Mouse (Mus musculus): ENCODE measurements at regions not wholly inside any gene's neighbourhood (a gene's known extent, or its start where the extent isn't known, plus 50 kb on each side); places are given as distances from the start of the nearest gene placed in this dataset.

- no peak overlapping the region for H3K27ac ChIP-seq (ENCODE audit: low read depth)
- WGBS, result 77% methylated on average over 4 of the region's 4 CpGs
- ATAC-seq (replicated peaks; ENCODE audit: low FRiP score, low TSS enrichment, low read depth), result no peak
Measured at GRCm38 (mm10) chr13:44346636-44347035, 382.6 kb upstream of the Jarid2 start.

GRCm38 (mm10) chr13:44347662-44348061 lies 381.6 kb upstream of the Jarid2 start:
- DNase-seq (ENCODE audit: low spot score), result no peak

More at GRCm38 (mm10) chr13:44346636-44347035, 382.6 kb upstream of the Jarid2 start:
- Histone ChIP-seq H3K36me3 (ENCODE audit: control insufficient read depth, insufficient read depth, low read length) (no peaks in the 10 kb centered on the region), H3K9ac (ENCODE audit: low read length) (no peak overlapping the region), H3K9me3 (ENCODE audit: control insufficient read depth, low read length) (0 out of 2 replicates have a peak, but pooled peaks cover 3% of the 10 kb centered on the region), H3K4me2 (ENCODE audit: low read length) (no peak overlapping the region), H3K27me3 (replicated peaks; ENCODE audit: control insufficient read depth, insufficient read depth, low read length) (no peaks in the 10 kb centered on the region), H3K4me3 (ENCODE audit: low read depth, low read length) (no peak overlapping the region), H3K4me1 (replicated peaks; ENCODE audit: control insufficient read depth, insufficient read depth, low read length) (no peaks in the 10 kb centered on the region)
- DNase-seq (ENCODE audit: low spot score), result no peak

GRCm38 (mm10) chr13:44353899-44354298 lies 375.4 kb upstream of the Jarid2 start:
- H3K9me3 ChIP-seq (ENCODE audit: control insufficient read depth, low read length), result 0 out of 2 replicates have a peak, but pooled peaks cover 3% of the 10 kb centered on the region
- no peak overlapping the region for H3K27ac ChIP-seq (ENCODE audit: low read depth)
- no peak overlapping the region for H3K4me2 ChIP-seq (ENCODE audit: low read length)
- H3K27me3 ChIP-seq (replicated peaks; ENCODE audit: control insufficient read depth, insufficient read depth, low read length), result no peaks in the 10 kb centered on the region
- H3K36me3 ChIP-seq (ENCODE audit: control insufficient read depth, insufficient read depth, low read length), result no peaks in the 10 kb centered on the region
- H3K4me1 ChIP-seq (replicated peaks; ENCODE audit: control insufficient read depth, insufficient read depth, low read length), result peaks cover 10% of the 10 kb centered on the region; the same call in 1 of the 2 replicates
- WGBS, result 60% methylated on average over 9 of the region's 9 CpGs
- no peak overlapping the region for H3K4me3 ChIP-seq (ENCODE audit: low read depth, low read length)
- ATAC-seq (replicated peaks; ENCODE audit: low FRiP score, low TSS enrichment, low read depth), result no peak
- no peak overlapping the region for H3K9ac ChIP-seq (ENCODE audit: low read length)
- no peak for DNase-seq (ENCODE audit: low spot score)

More at GRCm38 (mm10) chr13:44347662-44348061, 381.6 kb upstream of the Jarid2 start:
- WGBS, result 80% methylated on average over 9 of the region's 9 CpGs
- H3K36me3 ChIP-seq (ENCODE audit: control insufficient read depth, insufficient read depth, low read length), result no peaks in the 10 kb centered on the region
- H3K9ac ChIP-seq (ENCODE audit: low read length), result no peak overlapping the region
- no peaks in the 10 kb centered on the region for H3K4me1 ChIP-seq (replicated peaks; ENCODE audit: control insufficient read depth, insufficient read depth, low read length)
- H3K27me3 ChIP-seq (replicated peaks; ENCODE audit: control insufficient read depth, insufficient read depth, low read length), result no peaks in the 10 kb centered on the region
- H3K4me2 ChIP-seq (ENCODE audit: low read length), result no peak overlapping the region
- no peak overlapping the region for H3K27ac ChIP-seq (ENCODE audit: low read depth)
- ATAC-seq (replicated peaks; ENCODE audit: low FRiP score, low TSS enrichment, low read depth), result no peak
- no peak overlapping the region for H3K4me3 ChIP-seq (ENCODE audit: low read depth, low read length)
- 0 out of 2 replicates have a peak, but pooled peaks cover 3% of the 10 kb centered on the region for H3K9me3 ChIP-seq (ENCODE audit: control insufficient read depth, low read length)

- no peak for DNase-seq (ENCODE audit: low spot score)
- Histone ChIP-seq H3K9ac (ENCODE audit: low read length) (no peak overlapping the region), H3K4me1 (replicated peaks; ENCODE audit: control insufficient read depth, insufficient read depth, low read length) (peaks cover 10% of the 10 kb centered on the region; the same call in 1 of the 2 replicates), H3K9me3 (ENCODE audit: control insufficient read depth, low read length) (no peaks in the 10 kb centered on the region), H3K27ac (ENCODE audit: low read depth) (no peak overlapping the region), H3K36me3 (ENCODE audit: control insufficient read depth, insufficient read depth, low read length) (no peaks in the 10 kb centered on the region), H3K4me3 (ENCODE audit: low read depth, low read length) (no peak overlapping the region), H3K27me3 (replicated peaks; ENCODE audit: control insufficient read depth, insufficient read depth, low read length) (no peaks in the 10 kb centered on the region), H3K4me2 (ENCODE audit: low read length) (no peak overlapping the region)
- 33% methylated on average over 12 of the region's 12 CpGs for WGBS
- ATAC-seq (replicated peaks; ENCODE audit: low FRiP score, low TSS enrichment, low read depth), result no peak
Measured at GRCm38 (mm10) chr13:44355771-44356221, 373.5 kb upstream of the Jarid2 start.

- Histone ChIP-seq H3K4me1 (replicated peaks; ENCODE audit: control insufficient read depth, insufficient read depth, low read length) (peaks cover 10% of the 10 kb centered on the region; the same call in 1 of the 2 replicates), H3K9me3 (ENCODE audit: control insufficient read depth, low read length) (no peaks in the 10 kb centered on the region), H3K36me3 (ENCODE audit: control insufficient read depth, insufficient read depth, low read length) (no peaks in the 10 kb centered on the region), H3K27me3 (replicated peaks; ENCODE audit: control insufficient read depth, insufficient read depth, low read length) (no peaks in the 10 kb centered on the region), H3K4me3 (ENCODE audit: low read depth, low read length) (no peak overlapping the region), H3K4me2 (ENCODE audit: low read length) (no peak overlapping the region), H3K27ac (ENCODE audit: low read depth) (no peak overlapping the region), H3K9ac (ENCODE audit: low read length) (no peak overlapping the region)
- DNase-seq (ENCODE audit: low spot score), result no peak
- ATAC-seq (replicated peaks; ENCODE audit: low FRiP score, low TSS enrichment, low read depth), result no peak
- WGBS, result 77% methylated on average over 11 of the region's 11 CpGs
Measured at GRCm38 (mm10) chr13:44356981-44357380, 372.3 kb upstream of the Jarid2 start.

GRCm38 (mm10) chr13:44359344-44359743 lies 369.9 kb upstream of the Jarid2 start:
- Histone ChIP-seq H3K36me3 (ENCODE audit: control insufficient read depth, insufficient read depth, low read length) (no peaks in the 10 kb centered on the region), H3K4me1 (replicated peaks; ENCODE audit: control insufficient read depth, insufficient read depth, low read length) (peaks cover 20% of the 10 kb centered on the region), H3K9me3 (ENCODE audit: control insufficient read depth, low read length) (no peaks in the 10 kb centered on the region), H3K4me3 (ENCODE audit: low read depth, low read length) (no peak overlapping the region), H3K27me3 (replicated peaks; ENCODE audit: control insufficient read depth, insufficient read depth, low read length) (no peaks in the 10 kb centered on the region), H3K27ac (ENCODE audit: low read depth) (no peak overlapping the region), H3K4me2 (ENCODE audit: low read length) (no peak overlapping the region), H3K9ac (ENCODE audit: low read length) (no peak overlapping the region)
- WGBS, result 88% methylated on average over 7 of the region's 7 CpGs
- ATAC-seq (replicated peaks; ENCODE audit: low FRiP score, low TSS enrichment, low read depth) (no peak), DNase-seq (ENCODE audit: low spot score) (no peak)

GRCm38 (mm10) chr13:44360016-44360415 lies 369.3 kb upstream of the Jarid2 start:
- Histone ChIP-seq H3K9me3 (ENCODE audit: control insufficient read depth, low read length) (no peaks in the 10 kb centered on the region), H3K27me3 (replicated peaks; ENCODE audit: control insufficient read depth, insufficient read depth, low read length) (no peaks in the 10 kb centered on the region), H3K4me1 (replicated peaks; ENCODE audit: control insufficient read depth, insufficient read depth, low read length) (peaks cover 20% of the 10 kb centered on the region), H3K36me3 (ENCODE audit: control insufficient read depth, insufficient read depth, low read length) (no peaks in the 10 kb centered on the region), H3K4me3 (ENCODE audit: low read depth, low read length) (no peak overlapping the region), H3K27ac (ENCODE audit: low read depth) (no peak overlapping the region), H3K4me2 (ENCODE audit: low read length) (no peak overlapping the region), H3K9ac (ENCODE audit: low read length) (no peak overlapping the region)
- WGBS, result 75% methylated on average over 5 of the region's 5 CpGs
- ATAC-seq (replicated peaks; ENCODE audit: low FRiP score, low TSS enrichment, low read depth) (no peak), DNase-seq (ENCODE audit: low spot score) (no peak)

GRCm38 (mm10) chr13:44360725-44361290 lies 368.5 kb upstream of the Jarid2 start:
- WGBS, result 72% methylated on average over 15 of the region's 15 CpGs
- ATAC-seq (replicated peaks; ENCODE audit: low FRiP score, low TSS enrichment, low read depth), result no peak

More at GRCm38 (mm10) chr13:44360725-44361290, 368.5 kb upstream of the Jarid2 start:
- no peaks in the 10 kb centered on the region for H3K9me3 ChIP-seq (ENCODE audit: control insufficient read depth, low read length)
- H3K4me2 ChIP-seq (ENCODE audit: low read length), result no peak overlapping the region
- no peak overlapping the region for H3K4me3 ChIP-seq (ENCODE audit: low read depth, low read length)
- H3K4me1 ChIP-seq (replicated peaks; ENCODE audit: control insufficient read depth, insufficient read depth, low read length), result peaks cover 16% of the 10 kb centered on the region
- H3K36me3 ChIP-seq (ENCODE audit: control insufficient read depth, insufficient read depth, low read length), result no peaks in the 10 kb centered on the region
- no peak overlapping the region for H3K9ac ChIP-seq (ENCODE audit: low read length)
- H3K27ac ChIP-seq (ENCODE audit: low read depth), result no peak overlapping the region
- H3K27me3 ChIP-seq (replicated peaks; ENCODE audit: control insufficient read depth, insufficient read depth, low read length), result no peaks in the 10 kb centered on the region
- DNase-seq (ENCODE audit: low spot score), result no peak

Data from intestine, embryonic 14.5 days (tissue).